Mouse (Mus musculus): ENCODE data around the gene Dtd1. TPM values are rescaled to one million over a fixed set of nuclear protein-coding genes. Genes with fewer than 3 reads are reported as not detected.

The Dtd1 gene
- total RNA-seq, 2 experiments from 2014 or later = 11.3 to 11.5 TPM

DNA sequence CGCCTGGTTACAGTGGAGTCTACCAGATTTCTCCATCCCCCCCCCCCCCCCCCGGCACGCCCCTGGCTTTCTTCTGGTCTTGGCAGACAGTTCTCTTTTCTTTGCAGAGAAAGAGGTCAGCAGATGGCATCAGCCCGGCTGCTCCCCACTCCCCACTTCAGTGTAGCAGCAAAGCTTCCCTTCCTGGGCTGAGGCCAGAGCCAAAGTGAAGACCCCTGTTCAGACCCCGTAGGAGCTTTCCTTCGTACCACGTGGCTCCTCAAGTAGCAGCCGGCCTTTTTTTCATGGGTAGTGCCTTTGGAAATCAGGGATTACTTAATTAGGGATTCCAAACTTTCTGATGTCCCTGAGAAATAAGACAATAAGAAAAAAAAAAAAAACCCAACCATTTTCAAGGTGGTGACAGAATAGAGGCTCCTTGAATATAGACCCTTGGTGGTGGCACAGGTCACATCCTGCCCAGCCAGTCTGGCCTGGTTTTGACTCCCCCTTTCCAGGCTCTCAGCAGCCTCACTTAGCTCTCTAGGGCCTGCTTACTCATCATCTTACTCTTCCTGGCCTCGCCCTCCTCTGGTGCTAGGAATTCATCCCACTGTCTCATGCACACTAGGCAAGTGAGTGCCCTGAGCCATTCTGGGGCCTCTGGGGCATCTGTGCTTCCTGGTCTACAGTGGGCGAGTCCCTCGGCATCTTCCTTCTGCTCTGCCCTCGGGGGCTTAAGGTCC is 38.1 kb downstream of the Dtd1 start:
- intact Hi-C loops (cut with DNase I) = loop anchor here (1.0 to 2.0 kb wide), 3 partner anchors 231 to 950 kb away; no protein-coding TSS in a partner anchor
- DNase-seq = no peak

GRCm38 (mm10) chr2:144638719-144639118 is 39.0 kb downstream of the Dtd1 start:
- peak; percentile 46 to 50 for DNase-seq
- intact Hi-C loops (cut with DNase I) = loop anchor here (1.0 to 2.0 kb wide), 2 partner anchors 231 to 878 kb away; no protein-coding TSS in a partner anchor

DNA sequence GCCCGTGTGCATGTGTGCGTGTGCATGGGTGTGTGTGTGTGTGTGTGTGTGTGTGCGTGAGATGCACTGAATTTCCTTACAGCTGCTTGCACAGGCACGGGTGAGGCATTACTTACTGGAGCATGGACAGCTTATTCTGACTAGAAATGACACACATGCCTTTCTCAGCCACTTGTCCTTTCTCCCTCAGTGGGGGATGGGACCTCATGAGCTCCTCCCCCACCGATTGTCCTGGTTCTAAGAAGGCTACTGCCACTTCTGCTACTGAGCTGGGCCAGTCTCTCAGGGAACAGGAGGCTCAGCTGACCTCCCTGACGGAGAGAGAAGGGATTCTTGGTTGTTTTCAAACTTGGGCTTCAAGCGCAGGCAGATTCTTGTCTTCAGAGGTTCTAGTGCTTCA is 40.4 kb downstream of the Dtd1 start:
- no peak for DNase-seq
- intact Hi-C loops (cut with DNase I) = no loop called here

- intact Hi-C loops (cut with DNase I) = no loop called here
Observed at GRCm38 (mm10) chr2:144641991-144642390, 42.3 kb downstream of the Dtd1 start.

DNA sequence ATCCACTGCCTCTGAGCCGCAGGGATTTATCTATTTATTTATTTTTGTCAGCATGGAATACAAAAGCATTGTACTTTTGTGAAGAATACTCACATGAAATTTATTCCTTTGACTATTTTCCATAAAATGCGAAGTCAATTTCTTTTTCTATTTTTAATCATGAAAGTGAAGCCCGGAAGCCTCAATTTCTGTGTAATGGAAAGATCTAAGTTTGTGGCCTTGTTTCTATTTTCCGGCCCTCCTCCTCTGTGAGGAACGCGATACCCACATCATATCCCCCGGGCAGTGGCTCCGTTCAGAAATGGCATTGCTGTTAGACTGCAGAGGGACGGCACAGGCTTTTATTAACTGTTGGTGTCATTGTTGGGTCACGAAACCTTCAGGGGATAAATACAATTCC is 46.7 kb downstream of the Dtd1 start:
- no peak for DNase-seq
- intact Hi-C loops (cut with DNase I) = no loop called here

More at GRCm38 (mm10) chr2:144641991-144642390, 42.3 kb downstream of the Dtd1 start:
- DNase-seq = peak; percentile 27 to 37

DNA sequence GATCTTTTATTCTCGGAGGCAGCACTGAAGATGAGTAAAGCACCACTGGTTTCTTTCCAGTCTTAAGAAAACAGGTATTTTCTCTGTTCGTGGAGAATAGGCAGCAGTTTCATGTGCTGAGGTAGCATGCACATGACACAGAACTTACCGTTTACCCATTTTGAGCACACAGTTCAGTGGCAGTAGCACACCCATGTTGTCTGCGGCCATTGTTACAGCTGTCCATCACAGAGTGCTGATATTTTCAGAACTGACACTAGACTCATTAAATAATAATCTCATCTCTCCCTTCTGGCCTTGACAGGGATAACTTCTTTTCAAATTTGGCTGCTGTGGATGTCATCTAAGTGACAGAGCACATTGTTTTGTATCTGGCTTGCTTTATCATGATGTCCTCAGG is 47.5 kb downstream of the Dtd1 start:
- no peak for DNase-seq
- intact Hi-C loops (cut with DNase I) = no loop called here

- intact Hi-C loops (cut with DNase I) = no loop called here
- no peak for DNase-seq
Observed at GRCm38 (mm10) chr2:144649960-144650359, 50.3 kb downstream of the Dtd1 start.

DNA sequence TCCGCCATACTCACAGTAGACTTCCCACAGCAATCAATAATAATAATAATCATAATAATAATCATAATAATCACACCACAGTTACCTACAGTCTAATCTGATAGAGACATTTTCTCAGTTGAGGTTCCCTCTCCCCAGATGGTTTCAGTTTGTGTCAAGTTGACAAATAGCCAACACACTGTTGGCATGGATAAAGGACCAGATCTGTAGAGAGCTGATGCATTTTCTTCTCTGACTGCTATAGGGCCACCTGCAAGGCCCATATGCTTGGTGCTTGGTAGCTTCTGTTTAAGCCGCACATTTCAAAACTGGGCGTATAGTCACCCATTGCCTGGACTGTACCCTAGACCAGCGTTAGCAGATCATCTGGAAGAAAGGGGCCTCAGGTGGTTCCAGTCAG is 53.1 kb downstream of the Dtd1 start:
- DNase-seq = no peak
- intact Hi-C loops (cut with DNase I) = no loop called here

DNA sequence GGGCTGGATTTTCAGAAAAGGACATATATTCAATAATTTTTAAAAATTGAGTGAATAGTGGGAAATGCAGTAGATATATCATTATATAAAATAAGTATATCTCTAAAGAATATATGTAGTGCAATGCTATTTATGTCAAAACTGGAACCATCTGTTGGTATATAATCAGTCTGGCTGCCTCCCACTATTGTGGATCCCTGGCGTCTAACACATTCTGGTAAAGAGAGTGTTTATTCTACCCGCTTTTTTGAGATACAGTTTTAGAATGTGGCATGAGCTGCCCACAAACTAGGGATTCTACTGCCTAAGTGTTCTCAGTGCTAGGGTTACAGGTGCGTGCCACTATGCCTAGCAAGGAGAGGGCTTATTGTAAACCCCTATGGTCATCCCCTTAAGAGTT is 55.6 kb downstream of the Dtd1 start:
- intact Hi-C loops (cut with DNase I) = no loop called here
- no peak for DNase-seq

DNA sequence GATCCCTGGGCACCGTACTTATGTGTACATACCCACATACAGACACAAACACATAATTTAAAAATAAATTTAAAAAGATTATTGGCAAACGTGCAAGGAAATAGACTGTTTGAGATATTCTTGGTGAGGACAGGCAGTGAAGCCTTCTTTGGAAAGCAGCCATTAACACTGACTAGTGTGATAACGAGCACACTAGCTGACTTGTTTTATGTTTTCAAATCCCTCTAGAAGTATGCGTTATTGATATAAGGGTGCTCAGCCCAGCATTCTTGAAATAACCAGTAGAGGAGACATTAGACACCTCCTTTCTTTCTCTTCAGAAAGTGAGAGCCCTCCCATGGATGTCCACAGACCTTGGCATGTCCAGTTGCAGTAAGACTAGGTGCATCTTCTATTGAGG is 68.8 kb downstream of the Dtd1 start:
- peak in 1 of 2 experiments; percentile 20 for DNase-seq
- intact Hi-C loops (cut with DNase I) = no loop called here

GRCm38 (mm10) chr2:144670289-144670930 is 70.7 kb downstream of the Dtd1 start:
- DNase-seq = no peak
- intact Hi-C loops (cut with DNase I) = no loop called here

- intact Hi-C loops (cut with DNase I) = no loop called here
Observed at GRCm38 (mm10) chr2:144672397-144672796, 72.7 kb downstream of the Dtd1 start.

GRCm38 (mm10) chr2:144676546-144677228 is 77.0 kb downstream of the Dtd1 start:
- intact Hi-C loops (cut with DNase I) = no loop called here
- peak; percentile 24 to 29 for DNase-seq

More at GRCm38 (mm10) chr2:144672397-144672796, 72.7 kb downstream of the Dtd1 start:
- no peak for DNase-seq

GRCm38 (mm10) chr2:144677229-144677571 is 77.5 kb downstream of the Dtd1 start:
- DNase-seq = no peak
- intact Hi-C loops (cut with DNase I) = no loop called here

GRCm38 (mm10) chr2:144678779-144679178 is 79.1 kb downstream of the Dtd1 start:
- intact Hi-C loops (cut with DNase I) = no loop called here
- no peak for DNase-seq

DNA sequence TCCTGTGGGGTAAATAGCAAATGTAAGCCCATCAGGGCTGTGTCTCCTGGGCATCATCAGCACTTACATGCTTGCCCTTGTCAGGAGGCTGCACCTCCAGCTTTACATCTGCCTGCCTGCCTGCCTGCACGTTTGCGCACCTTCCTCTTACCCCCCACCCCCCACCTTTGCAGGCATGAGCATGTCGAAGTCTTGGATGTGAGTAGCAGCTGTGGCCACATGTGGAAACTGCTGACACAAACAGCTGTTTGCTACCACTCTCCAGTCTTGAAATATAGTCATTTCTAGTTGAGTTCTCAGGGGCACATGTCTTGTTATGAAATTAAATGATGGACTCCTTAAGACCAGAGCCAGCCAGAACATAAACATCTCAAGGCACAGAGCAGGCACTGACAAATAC is 79.7 kb downstream of the Dtd1 start:
- DNase-seq = peak; percentile 23 to 33
- intact Hi-C loops (cut with DNase I) = no loop called here

- no peak for DNase-seq
- intact Hi-C loops (cut with DNase I) = no loop called here
Observed at GRCm38 (mm10) chr2:144692219-144692732, 92.6 kb downstream of the Dtd1 start.

GRCm38 (mm10) chr2:144692777-144693176 is 93.1 kb downstream of the Dtd1 start:
- intact Hi-C loops (cut with DNase I) = no loop called here
- no peak for DNase-seq

GRCm38 (mm10) chr2:144694923-144695322 is 95.2 kb downstream of the Dtd1 start:
- intact Hi-C loops (cut with DNase I) = no loop called here
- no peak for DNase-seq

DNA sequence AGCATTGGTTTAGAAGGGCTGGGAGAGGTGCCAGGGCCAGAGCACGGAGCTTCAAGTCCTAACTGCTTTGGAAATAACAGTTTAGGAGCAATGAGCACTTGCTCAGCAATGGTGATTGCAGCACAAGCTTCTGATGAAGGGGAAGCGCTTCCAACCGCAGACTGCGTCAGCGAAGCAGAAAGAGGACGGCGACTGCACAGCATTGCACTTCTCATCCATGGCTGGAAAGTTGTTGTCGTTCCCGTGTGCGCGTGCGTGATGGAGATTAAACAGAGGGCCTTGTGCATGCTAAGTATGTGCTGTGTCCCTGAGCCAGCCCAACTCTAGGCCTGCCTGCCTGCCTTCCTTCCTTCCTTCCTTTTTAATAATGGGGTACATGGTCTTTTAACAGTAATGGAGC is 98.3 kb downstream of the Dtd1 start:
- no peak for DNase-seq

DNA sequence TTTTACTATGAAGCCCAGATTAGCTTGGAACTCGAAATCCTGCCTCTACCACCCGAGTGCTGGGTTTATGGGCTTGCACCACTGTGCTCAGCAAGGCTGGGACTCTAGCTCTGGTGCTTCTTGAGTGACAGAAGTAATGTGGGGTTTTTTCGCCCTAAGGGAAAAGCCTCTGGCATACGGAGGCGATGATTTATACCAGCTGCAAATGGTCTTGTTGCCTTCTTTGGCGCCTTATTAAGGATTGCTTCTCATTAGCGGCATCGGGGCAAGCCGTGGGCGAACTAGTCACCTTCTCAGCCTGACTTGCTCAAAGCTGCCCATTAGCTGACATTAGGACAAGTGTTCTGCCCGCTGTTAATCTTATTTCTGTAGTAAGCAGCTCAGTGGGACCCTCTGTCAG is 100.9 kb downstream of the Dtd1 start:
- no peak for DNase-seq
- intact Hi-C loops (cut with DNase I) = no loop called here

More for the DNA sequence above, 98.3 kb downstream of the Dtd1 start:
- intact Hi-C loops (cut with DNase I) = no loop called here
